Mouse (Mus musculus) stomach, embryonic 16.5 days (tissue): ENCODE measurements at regions not wholly inside any gene's neighbourhood (a gene's known extent, or its start where the extent isn't known, plus 50 kb on each side); places are given as distances from the start of the nearest gene placed in this dataset.

Experiments
- ATAC-seq: fragments of 200-750 bp; cut with Nextera tagmentation; 2 replicates; pipeline ENCODE4 v1.8.0; 2017; ENCODE audit warnings: moderate number of reproducible peaks, moderate TSS enrichment; ENCODE audit not compliant: insufficient read depth, low FRiP score
- H3K27ac ChIP-seq: fragments of 300-500 bp; sonication (generic); 2 replicates; pipeline ENCODE4 v1.5.1; 2014; ENCODE audit warnings: low read length
- H3K27me3 ChIP-seq: fragments of 300-500 bp; sonication (generic); 2 replicates; pipeline ENCODE4 v1.6.1; 2014; ENCODE audit warnings: low read length, control low read depth, mixed read lengths; ENCODE audit not compliant: control insufficient read depth, insufficient read depth
- H3K36me3 ChIP-seq: fragments of 300-500 bp; sonication (generic); 2 replicates; pipeline ENCODE4 v1.6.1; 2014; ENCODE audit warnings: low read length; ENCODE audit not compliant: control insufficient read depth, insufficient read depth
- H3K4me1 ChIP-seq: fragments of 300-500 bp; sonication (generic); 2 replicates; pipeline ENCODE4 v1.6.1; 2014; ENCODE audit warnings: low read length, control low read depth, mixed read lengths; ENCODE audit not compliant: control insufficient read depth, insufficient read depth
- H3K4me2 ChIP-seq: fragments of 300-500 bp; sonication (generic); 2 replicates; pipeline ENCODE4 v1.6.1; 2014; ENCODE audit warnings: low read depth, low read length, mixed read lengths
- H3K4me3 ChIP-seq: fragments of 300-500 bp; sonication (generic); replicated peaks from 2 replicates; pipeline ENCODE4 v1.5.1; 2014; ENCODE audit warnings: mild to moderate bottlenecking, low read length
- H3K9ac ChIP-seq: fragments of 300-500 bp; sonication (generic); 2 replicates; pipeline ENCODE4 v1.6.1; 2014; ENCODE audit warnings: low read length
- H3K9me3 ChIP-seq: fragments of 300-500 bp; sonication (generic); replicated peaks from 2 replicates; pipeline ENCODE4 v1.6.1; 2016; ENCODE audit warnings: low read length, control low read depth; ENCODE audit not compliant: control insufficient read depth
- WGBS: fragments of 180-500 bp; shearing (Covaris S2); extraction: QIAGEN DNeasy Blood & Tissue Kit; methylation state at CpG from one replicate; pipeline ENCODE4 v1.1.7; 2014; 5-methylcytosine and 5-hydroxymethylcytosine counted together

DNA sequence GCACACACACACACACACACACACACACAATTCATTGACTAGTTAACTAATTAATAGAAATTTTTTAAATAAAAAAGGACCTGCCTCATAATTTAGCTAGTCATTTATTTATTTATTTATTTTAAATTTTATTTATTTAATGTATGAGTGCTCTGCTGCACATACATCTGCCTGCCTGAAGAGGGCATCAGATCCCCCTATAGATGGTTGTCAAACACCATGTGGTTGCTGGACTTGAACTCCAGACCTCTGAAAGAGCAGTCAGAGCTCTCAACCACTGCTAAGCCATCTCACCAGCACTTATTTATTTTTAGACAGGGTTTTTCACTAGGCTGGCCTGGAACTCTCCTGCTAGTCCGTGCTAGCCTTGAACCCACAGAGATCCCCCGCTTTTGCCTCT lies 50.6 kb upstream of the Hdhd5 start:
- WGBS = 95% methylated on average over 2 of the region's 2 CpGs
- Histone ChIP-seq H3K4me2 (no peak overlapping the region), H3K4me3 (no peak overlapping the region), H3K36me3 (no peaks in the 10 kb centered on the region), H3K9ac (no peak overlapping the region), H3K4me1 (peaks cover 10% of the 10 kb centered on the region), H3K27ac (no peak overlapping the region), H3K9me3 (no peaks in the 10 kb centered on the region), H3K27me3 (peaks cover 3% of the 10 kb centered on the region; the same call in 1 of the 2 replicates)
- no peak for ATAC-seq
